Mouse (Mus musculus) megakaryocyte, embryonic 14.5 days (primary cell): Measurements from ENCODE around the gene Syne1.

Source experiments
- FLI1 ChIP-seq: IDR thresholded peaks from 2 replicates; pipeline ENCODE4 v1.6.1; 2012; ENCODE audit warnings: low read length, inconsistent platforms, mixed read lengths
- GATA1 ChIP-seq: IDR thresholded peaks from 3 replicates; pipeline ENCODE4 v1.6.1; 2012; ENCODE audit warnings: mixed read lengths, low read length, inconsistent platforms, borderline replicate concordance

- TF ChIP-seq GATA1 = no peak
- no peak for TF ChIP-seq FLI1
Measured at GRCm38 (mm10) chr10:5041254-5041653, 510.0 kb downstream of the Syne1 start.
